Mouse (Mus musculus) limb, embryonic 13.5 days (tissue): ENCODE results near the gene Gm13871. TPM values are rescaled to one million over a fixed set of nuclear protein-coding genes. Genes with fewer than 3 reads are reported as not detected.
"Not testable (repeated sequence)": the region's sequence is repeated elsewhere in the genome, so short reads cannot be mapped to it uniquely, and the experiment has no call there.

ENCODE experiments used
- ATAC-seq: fragments of 200-750 bp; cut with Nextera tagmentation; 2 replicates; pipeline ENCODE4 v1.8.0; 2017; ENCODE audit warnings: low read depth, moderate number of reproducible peaks, moderate TSS enrichment; ENCODE audit not compliant: low FRiP score
- H3K27ac ChIP-seq: fragments of 300-500 bp; sonication (generic); 2 replicates; pipeline ENCODE4 v1.5.1; 2015; ENCODE audit warnings: inconsistent platforms, mild to moderate bottlenecking, moderate library complexity
- H3K27me3 ChIP-seq: fragments of 300-500 bp; sonication (generic); 2 replicates; pipeline ENCODE4 v1.6.1; 2015; ENCODE audit warnings: mild to moderate bottlenecking, inconsistent platforms
- H3K36me3 ChIP-seq: fragments of 300-500 bp; sonication (generic); 2 replicates; pipeline ENCODE4 v1.6.1; 2015; ENCODE audit warnings: inconsistent platforms, mild to moderate bottlenecking, moderate library complexity
- H3K4me1 ChIP-seq: fragments of 300-500 bp; sonication (generic); 2 replicates; pipeline ENCODE4 v1.6.1; 2015; ENCODE audit warnings: inconsistent platforms
- H3K4me2 ChIP-seq: fragments of 300-500 bp; sonication (generic); replicated peaks from 2 replicates; pipeline ENCODE4 v1.6.1; 2015; ENCODE audit warnings: inconsistent platforms, mild to moderate bottlenecking, moderate library complexity
- H3K4me3 ChIP-seq: fragments of 300-500 bp; sonication (generic); 2 replicates; pipeline ENCODE4 v1.5.1; 2015; ENCODE audit warnings: moderate library complexity, mild to moderate bottlenecking, inconsistent platforms
- H3K9ac ChIP-seq: fragments of 300-500 bp; sonication (generic); 2 replicates; pipeline ENCODE4 v1.6.1; 2015; ENCODE audit warnings: mild to moderate bottlenecking, inconsistent platforms
- H3K9me3 ChIP-seq: fragments of 300-500 bp; sonication (generic); 2 replicates; pipeline ENCODE4 v1.6.1; 2016; ENCODE audit warnings: inconsistent platforms
- WGBS: fragments of 180-500 bp; shearing (Covaris S2); methylation state at CpG from one replicate; pipeline ENCODE4 v1.1.7; 2015; 5-methylcytosine and 5-hydroxymethylcytosine counted together
- polyA plus RNA-seq: library from polyadenylated mRNA; unstranded; fragments of >200 nt; fragmentation: Nextera tagmentation; extraction: Ambion mirVana; gene quantifications from 2 replicates; pipeline ENCODE4 v1.2.1, GENCODE M21; 2015

Gm13871 gene
- polyA plus RNA-seq = not detected in 2 replicates

DNA sequence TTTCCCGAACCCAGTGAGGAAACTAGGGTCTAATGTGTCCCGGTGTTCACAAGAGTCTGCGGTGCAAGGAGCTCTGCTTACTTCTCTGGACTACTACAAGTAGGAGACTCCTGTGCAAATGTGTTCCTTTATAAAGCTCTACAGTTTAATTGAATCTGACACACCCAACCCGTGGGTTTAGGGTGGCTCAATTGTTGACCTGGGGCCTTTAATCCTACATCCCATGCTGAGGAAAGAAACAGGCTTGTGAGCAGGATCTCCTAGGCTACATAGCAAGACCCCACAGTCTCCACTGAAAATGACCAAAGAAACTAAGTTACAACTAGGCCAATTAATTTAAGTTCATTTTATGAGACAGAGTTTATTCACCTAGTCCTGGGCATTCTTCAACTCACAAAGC lies at the start of gene Gm13871:
Gene Gm13871, minus strand, starts transcription at position 101 of the 400 bp plus-strand sequence.
- ATAC-seq, H3K36me3 ChIP-seq, H3K9ac ChIP-seq, H3K27ac ChIP-seq, H3K27me3 ChIP-seq, H3K4me2 ChIP-seq, H3K4me1 ChIP-seq, H3K9me3 ChIP-seq, H3K4me3 ChIP-seq: not testable (repeated sequence)
- WGBS = no CpG with 5 or more reads among the region's 4 CpGs

DNA sequence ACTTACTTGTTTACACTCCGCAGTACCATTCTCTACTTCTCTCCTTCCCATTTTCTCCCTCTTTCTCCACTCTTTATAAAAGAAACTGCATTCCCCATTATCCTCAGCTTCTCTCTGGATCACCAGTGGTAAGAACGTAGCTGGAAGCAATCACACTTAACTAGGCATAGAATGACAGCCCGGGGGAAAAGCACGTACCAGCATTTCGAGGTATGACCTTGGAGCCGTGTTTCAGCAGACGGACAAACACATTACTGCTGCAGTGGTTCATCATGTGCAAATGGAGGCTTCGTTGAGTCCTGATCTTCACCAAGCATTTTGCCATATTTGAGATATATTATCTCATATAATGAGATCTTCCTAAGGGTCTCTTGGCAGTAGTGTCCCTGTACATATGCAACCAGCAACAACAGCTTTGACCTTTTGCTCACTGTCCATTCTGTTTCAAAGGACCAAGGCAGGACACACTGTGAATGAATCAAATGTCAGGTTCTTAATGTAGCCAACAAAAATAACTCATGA lies 44.7 kb upstream of the Gm13871 start, which contains the start of gene 2310002L09Rik:
Gene 2310002L09Rik, minus strand, starts transcription at position 472 of the 522 bp plus-strand sequence.
- Histone ChIP-seq H3K9ac (no peak within 1 kb of the TSS), H3K4me3 (no peak within 1 kb of the TSS), H3K27ac (no peak within 1 kb of the TSS), H3K36me3 (no peaks in the 10 kb centered on the region), H3K4me1 (no peaks in the 10 kb centered on the region), H3K9me3 (no peaks in the 10 kb centered on the region), H3K27me3 (no peaks in the 10 kb centered on the region), H3K4me2 (no peak within 1 kb of the TSS)
- ATAC-seq = no peak
- WGBS = 72% methylated on average over 8 of the region's 8 CpGs

DNA sequence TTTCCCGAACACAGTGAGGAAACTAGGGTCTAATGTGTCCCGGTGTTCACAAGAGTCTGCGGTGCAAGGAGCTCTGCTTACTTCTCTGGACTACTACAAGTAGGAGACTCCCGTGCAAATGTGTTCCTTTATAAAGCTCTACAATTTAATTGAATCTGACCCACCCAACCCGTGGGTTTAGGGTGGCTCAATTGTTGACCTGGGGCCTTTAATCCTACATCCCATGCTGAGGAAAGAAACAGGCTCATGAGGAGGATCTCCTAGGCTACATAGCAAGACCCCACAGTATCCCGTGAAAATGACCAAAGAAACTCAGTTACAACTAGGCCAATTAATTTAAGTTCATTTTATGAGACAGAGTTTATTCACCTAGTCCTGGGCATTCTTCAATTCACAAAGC lies 14.9 kb upstream of the Gm13871 start, which contains the start of gene Gm11756:
Gene Gm11756, minus strand, starts transcription at position 101 of the 400 bp plus-strand sequence.
- not testable (repeated sequence) for H3K9ac ChIP-seq, H3K4me1 ChIP-seq, H3K36me3 ChIP-seq, H3K27ac ChIP-seq, H3K4me3 ChIP-seq, ATAC-seq, H3K4me2 ChIP-seq, H3K27me3 ChIP-seq, H3K9me3 ChIP-seq
- 85% methylated on average over 6 of the region's 6 CpGs for WGBS

DNA sequence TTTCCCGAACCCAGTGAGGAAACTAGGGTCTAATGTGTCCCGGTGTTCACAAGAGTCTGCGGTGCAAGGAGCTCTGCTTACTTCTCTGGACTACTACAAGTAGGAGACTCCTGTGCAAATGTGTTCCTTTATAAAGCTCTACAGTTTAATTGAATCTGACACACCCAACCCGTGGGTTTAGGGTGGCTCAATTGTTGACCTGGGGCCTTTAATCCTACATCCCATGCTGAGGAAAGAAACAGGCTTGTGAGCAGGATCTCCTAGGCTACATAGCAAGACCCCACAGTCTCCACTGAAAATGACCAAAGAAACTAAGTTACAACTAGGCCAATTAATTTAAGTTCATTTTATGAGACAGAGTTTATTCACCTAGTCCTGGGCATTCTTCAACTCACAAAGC lies 14.7 kb downstream of the Gm13871 start, which contains the start of gene Gm11757:
Gene Gm11757, minus strand, starts transcription at position 101 of the 400 bp plus-strand sequence.
- not testable (repeated sequence) for H3K4me3 ChIP-seq, H3K27ac ChIP-seq, H3K27me3 ChIP-seq, H3K36me3 ChIP-seq, H3K9ac ChIP-seq, H3K9me3 ChIP-seq, ATAC-seq, H3K4me2 ChIP-seq, H3K4me1 ChIP-seq
- no CpG with 5 or more reads among the region's 4 CpGs for WGBS

DNA sequence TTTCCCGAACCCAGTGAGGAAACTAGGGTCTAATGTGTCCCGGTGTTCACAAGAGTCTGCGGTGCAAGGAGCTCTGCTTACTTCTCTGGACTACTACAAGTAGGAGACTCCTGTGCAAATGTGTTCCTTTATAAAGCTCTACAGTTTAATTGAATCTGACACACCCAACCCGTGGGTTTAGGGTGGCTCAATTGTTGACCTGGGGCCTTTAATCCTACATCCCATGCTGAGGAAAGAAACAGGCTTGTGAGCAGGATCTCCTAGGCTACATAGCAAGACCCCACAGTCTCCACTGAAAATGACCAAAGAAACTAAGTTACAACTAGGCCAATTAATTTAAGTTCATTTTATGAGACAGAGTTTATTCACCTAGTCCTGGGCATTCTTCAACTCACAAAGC lies 29.6 kb downstream of the Gm13871 start, which contains the start of gene Gm11758:
Gene Gm11758, minus strand, starts transcription at position 101 of the 400 bp plus-strand sequence.
- H3K4me3 ChIP-seq, H3K9ac ChIP-seq: not testable (repeated sequence)
- no CpG with 5 or more reads among the region's 4 CpGs for WGBS

More for the DNA sequence above, 29.6 kb downstream of the Gm13871 start, which contains the start of gene Gm11758:
- ATAC-seq, H3K27me3 ChIP-seq, H3K4me2 ChIP-seq, H3K27ac ChIP-seq, H3K9me3 ChIP-seq, H3K36me3 ChIP-seq, H3K4me1 ChIP-seq: not testable (repeated sequence)

Other genes starting within 250 kb of the Gm13871 start
- not detected in 2 replicates for gene Gm11239, start 237.6 kb downstream of the Gm13871 start, polyA plus RNA-seq
- gene Gm428, start 222.4 kb downstream of the Gm13871 start, polyA plus RNA-seq = not detected in 2 replicates
- gene Rasef, start 115.0 kb downstream of the Gm13871 start, polyA plus RNA-seq = 1.1 and 1.4 TPM in 2 replicates
- gene Gm11758, start 29.7 kb downstream of the Gm13871 start, polyA plus RNA-seq = not detected in 2 replicates
- gene Gm11757, start 14.8 kb downstream of the Gm13871 start, polyA plus RNA-seq = not detected in 2 replicates
- 0.24 and 0.29 TPM in 2 replicates for gene Gm11756, start 14.8 kb upstream of the Gm13871 start, polyA plus RNA-seq
- 7.5 and 9.4 TPM in 2 replicates for gene 2310002L09Rik, start 44.9 kb upstream of the Gm13871 start, polyA plus RNA-seq
- 3.7 and 3.9 TPM in 2 replicates for gene Frmd3, start 107.5 kb upstream of the Gm13871 start, polyA plus RNA-seq